Mouse (Mus musculus): ENCODE results near the gene Ephb1. TPM values are rescaled to one million over a fixed set of nuclear protein-coding genes. Genes with fewer than 3 reads are reported as not detected.

The Ephb1 gene
- polyA plus RNA-seq, 1 experiment from 2014 or later, result 0.22 TPM

DNA sequence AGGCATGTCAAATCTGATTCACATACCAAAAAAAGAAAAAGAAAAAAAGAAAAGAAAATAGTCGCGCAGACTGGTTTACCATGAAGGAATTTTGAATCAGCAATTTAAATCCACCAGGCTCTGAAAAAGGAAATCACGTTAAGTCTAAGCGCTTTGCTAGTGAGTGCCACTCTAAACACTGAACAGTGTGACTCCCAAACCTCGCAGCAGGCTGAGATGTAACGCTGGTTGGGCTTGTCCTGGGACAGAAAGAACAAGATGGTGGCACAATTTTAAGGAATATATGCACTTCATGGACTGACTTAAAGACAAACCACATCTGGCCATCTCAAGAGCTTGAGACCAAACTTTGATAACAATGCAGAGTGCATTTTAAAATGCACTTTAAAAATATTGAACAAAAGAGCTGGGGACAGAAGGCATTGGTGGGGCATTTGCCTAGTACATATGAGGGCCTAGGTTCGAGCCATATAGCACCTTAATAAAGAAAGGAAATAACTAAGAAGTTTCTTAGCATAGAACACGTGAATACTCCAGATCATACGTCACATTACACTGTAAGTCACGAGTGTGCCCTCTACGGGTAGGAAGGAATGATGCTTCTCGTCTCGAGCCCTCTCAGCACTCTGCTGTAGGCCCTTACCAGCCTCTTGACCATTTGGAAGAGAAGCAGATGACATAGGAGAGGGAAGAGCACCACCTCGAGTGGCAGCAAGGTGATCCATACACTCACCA, 16.7 kb upstream of the Ephb1 start:
- WGBS (ENCODE audit: insufficient replicate concordance), result 43% methylated on average over 14 of the region's 14 CpGs

DNA sequence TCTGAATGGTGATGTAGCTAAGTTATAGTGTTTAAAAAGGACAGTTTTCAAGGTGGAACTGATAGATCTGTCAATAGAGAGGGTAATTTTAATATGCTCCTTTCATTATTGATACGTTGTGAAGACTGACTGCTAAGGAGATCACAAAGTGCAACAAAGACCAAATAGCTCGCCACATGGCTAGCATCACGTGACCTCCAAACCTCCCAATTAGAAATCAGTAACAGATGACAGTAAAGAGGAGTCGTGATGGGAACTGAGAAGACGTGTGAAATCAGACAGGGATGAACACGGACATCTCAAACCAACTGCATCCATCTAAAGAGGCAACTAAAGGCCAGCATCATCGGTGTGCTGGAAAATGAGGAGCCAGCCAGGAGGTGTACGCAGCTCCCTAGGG, 15.6 kb upstream of the Ephb1 start:
- Histone ChIP-seq H3K4me3 (ENCODE audit: low read depth, low read length) (no peak overlapping the region), H3K4me1 (ENCODE audit: control insufficient read depth, low read depth, low read length) (no peaks in the 10 kb centered on the region), H3K9me3 (replicated peaks; ENCODE audit: control insufficient read depth, low read length) (no peaks in the 10 kb centered on the region), H3K4me2 (ENCODE audit: low read depth, low read length) (no peak overlapping the region), H3K9ac (ENCODE audit: low read depth, low read length) (no peak overlapping the region), H3K27me3 (ENCODE audit: control insufficient read depth, insufficient read depth, low read depth, low read length) (no peaks in the 10 kb centered on the region), H3K36me3 (ENCODE audit: control insufficient read depth, insufficient read depth) (no peaks in the 10 kb centered on the region), H3K27ac (ENCODE audit: low read length) (no peak overlapping the region)
- no peak for ATAC-seq (ENCODE audit: low read depth)
- 59% methylated on average over 8 of the region's 8 CpGs for WGBS (ENCODE audit: insufficient replicate concordance)

More for the DNA sequence above, 16.7 kb upstream of the Ephb1 start:
- no peak overlapping the region for H3K4me3 ChIP-seq (ENCODE audit: low read depth, low read length)
- no peaks in the 10 kb centered on the region for H3K9me3 ChIP-seq (replicated peaks; ENCODE audit: control insufficient read depth, low read length)
- no peaks in the 10 kb centered on the region for H3K36me3 ChIP-seq (ENCODE audit: control insufficient read depth, insufficient read depth)
- no peak for ATAC-seq (ENCODE audit: low read depth)
- no peak overlapping the region for H3K9ac ChIP-seq (ENCODE audit: low read depth, low read length)
- no peaks in the 10 kb centered on the region for H3K4me1 ChIP-seq (ENCODE audit: control insufficient read depth, low read depth, low read length)
- no peak overlapping the region for H3K4me2 ChIP-seq (ENCODE audit: low read depth, low read length)
- no peaks in the 10 kb centered on the region for H3K27me3 ChIP-seq (ENCODE audit: control insufficient read depth, insufficient read depth, low read depth, low read length)
- no peak overlapping the region for H3K27ac ChIP-seq (ENCODE audit: low read length)

DNA sequence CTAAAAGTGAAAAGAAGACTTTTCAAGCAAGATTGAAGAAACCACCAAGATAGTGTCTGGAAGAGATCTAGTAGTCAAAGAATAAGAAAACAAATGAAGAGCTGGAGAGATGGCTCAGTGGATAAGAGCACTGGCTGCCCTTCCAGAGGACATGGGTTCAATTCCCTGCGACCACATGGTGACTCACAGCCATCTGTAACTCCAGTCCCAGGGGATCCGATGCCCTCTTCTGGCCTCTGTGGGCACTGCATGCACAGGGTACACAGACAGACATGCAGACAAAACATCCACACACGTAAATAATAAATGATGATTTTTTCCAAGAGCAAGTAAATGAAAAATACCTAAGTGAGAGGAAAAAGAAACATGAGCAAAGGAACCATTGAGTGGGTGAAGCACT, 14.6 kb upstream of the Ephb1 start:
- no peak overlapping the region for H3K27ac ChIP-seq (ENCODE audit: low read length)
- WGBS (ENCODE audit: insufficient replicate concordance), result 56% methylated on average over 3 of the region's 3 CpGs
- ATAC-seq (ENCODE audit: low read depth), result no peak

DNA sequence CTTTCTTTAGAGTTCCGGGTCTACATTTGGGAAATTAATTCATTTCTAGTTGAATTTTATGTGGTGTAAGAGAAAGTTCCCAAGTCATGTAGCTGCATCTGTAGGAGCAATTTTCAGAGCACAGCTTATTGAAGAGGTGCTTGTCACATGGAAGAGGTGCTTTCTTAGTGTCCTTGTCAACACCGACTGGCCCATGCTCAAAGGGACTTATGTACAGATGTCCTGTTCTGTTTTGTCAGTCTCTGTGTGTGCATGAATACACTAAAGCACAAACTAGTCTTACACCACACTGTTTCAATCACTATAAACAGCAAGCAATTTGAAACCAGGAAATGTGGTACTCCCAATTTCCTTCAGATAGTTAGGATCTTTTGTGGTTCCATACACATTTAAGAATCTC, 13.3 kb upstream of the Ephb1 start:
- WGBS (ENCODE audit: insufficient replicate concordance), result 81% methylated on average over 2 of the region's 2 CpGs
- H3K27ac ChIP-seq (ENCODE audit: low read length), result no peak overlapping the region
- no peaks in the 10 kb centered on the region for H3K4me1 ChIP-seq (ENCODE audit: control insufficient read depth, low read depth, low read length)
- H3K36me3 ChIP-seq (ENCODE audit: control insufficient read depth, insufficient read depth), result no peaks in the 10 kb centered on the region
- H3K4me3 ChIP-seq (ENCODE audit: low read depth, low read length), result no peak overlapping the region
- no peak for ATAC-seq (ENCODE audit: low read depth)
- no peaks in the 10 kb centered on the region for H3K27me3 ChIP-seq (ENCODE audit: control insufficient read depth, insufficient read depth, low read depth, low read length)
- no peaks in the 10 kb centered on the region for H3K9me3 ChIP-seq (replicated peaks; ENCODE audit: control insufficient read depth, low read length)
- H3K4me2 ChIP-seq (ENCODE audit: low read depth, low read length), result no peak overlapping the region
- H3K9ac ChIP-seq (ENCODE audit: low read depth, low read length), result no peak overlapping the region

More for the DNA sequence above, 14.6 kb upstream of the Ephb1 start:
- Histone ChIP-seq H3K4me3 (ENCODE audit: low read depth, low read length) (no peak overlapping the region), H3K4me2 (ENCODE audit: low read depth, low read length) (no peak overlapping the region), H3K27me3 (ENCODE audit: control insufficient read depth, insufficient read depth, low read depth, low read length) (no peaks in the 10 kb centered on the region), H3K9ac (ENCODE audit: low read depth, low read length) (no peak overlapping the region), H3K9me3 (replicated peaks; ENCODE audit: control insufficient read depth, low read length) (no peaks in the 10 kb centered on the region), H3K36me3 (ENCODE audit: control insufficient read depth, insufficient read depth) (no peaks in the 10 kb centered on the region), H3K4me1 (ENCODE audit: control insufficient read depth, low read depth, low read length) (no peaks in the 10 kb centered on the region)

DNA sequence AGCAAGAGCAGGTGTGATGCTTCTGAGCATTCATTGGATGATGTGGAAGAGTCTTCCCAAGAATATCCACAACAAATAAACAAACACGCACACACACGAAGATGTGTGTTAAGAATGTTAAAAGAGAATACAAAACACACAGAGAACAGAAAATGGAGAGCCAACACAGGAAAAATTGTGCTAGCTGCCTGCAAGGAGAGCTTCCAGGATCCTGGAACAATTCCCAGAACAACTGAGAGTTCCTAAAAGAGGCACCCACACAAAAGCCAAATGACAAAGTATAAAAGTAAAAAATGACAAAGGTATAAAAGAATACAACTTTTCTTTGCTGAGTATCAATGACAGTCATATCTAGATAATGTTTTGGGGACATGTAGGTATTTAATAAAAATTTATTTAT, 11.0 kb upstream of the Ephb1 start:
- Histone ChIP-seq H3K27ac (ENCODE audit: low read length) (no peak overlapping the region), H3K27me3 (ENCODE audit: control insufficient read depth, insufficient read depth, low read depth, low read length) (no peaks in the 10 kb centered on the region), H3K4me2 (ENCODE audit: low read depth, low read length) (no peak overlapping the region), H3K9ac (ENCODE audit: low read depth, low read length) (no peak overlapping the region), H3K36me3 (ENCODE audit: control insufficient read depth, insufficient read depth) (no peaks in the 10 kb centered on the region), H3K4me1 (ENCODE audit: control insufficient read depth, low read depth, low read length) (no peaks in the 10 kb centered on the region), H3K9me3 (replicated peaks; ENCODE audit: control insufficient read depth, low read length) (no peaks in the 10 kb centered on the region), H3K4me3 (ENCODE audit: low read depth, low read length) (no peak overlapping the region)
- no peak for ATAC-seq (ENCODE audit: low read depth)
- WGBS (ENCODE audit: insufficient replicate concordance), result 81% methylated on average over 2 of the region's 2 CpGs

DNA sequence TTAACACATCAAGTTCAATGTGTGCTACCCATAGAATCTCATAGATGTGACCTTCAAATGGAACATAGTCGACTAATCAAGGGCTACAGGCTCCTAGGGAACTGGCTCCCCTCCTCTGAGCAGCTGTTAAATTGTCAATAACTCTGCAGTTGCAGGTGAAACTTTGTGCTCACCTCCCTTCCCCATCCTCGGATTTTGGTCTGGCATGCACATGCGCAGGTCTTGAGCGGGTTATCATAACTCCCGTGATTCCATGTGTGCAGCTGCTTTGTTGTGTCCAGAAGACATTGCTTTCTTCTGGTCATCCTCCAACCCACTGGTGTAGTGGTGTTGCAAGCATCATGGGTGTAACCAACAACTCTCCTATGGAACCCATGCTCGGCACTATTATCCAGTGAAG, 4.8 kb upstream of the Ephb1 start:
- WGBS (ENCODE audit: insufficient replicate concordance), result 67% methylated on average over 6 of the region's 6 CpGs
- ATAC-seq (ENCODE audit: low read depth), result no peak

DNA sequence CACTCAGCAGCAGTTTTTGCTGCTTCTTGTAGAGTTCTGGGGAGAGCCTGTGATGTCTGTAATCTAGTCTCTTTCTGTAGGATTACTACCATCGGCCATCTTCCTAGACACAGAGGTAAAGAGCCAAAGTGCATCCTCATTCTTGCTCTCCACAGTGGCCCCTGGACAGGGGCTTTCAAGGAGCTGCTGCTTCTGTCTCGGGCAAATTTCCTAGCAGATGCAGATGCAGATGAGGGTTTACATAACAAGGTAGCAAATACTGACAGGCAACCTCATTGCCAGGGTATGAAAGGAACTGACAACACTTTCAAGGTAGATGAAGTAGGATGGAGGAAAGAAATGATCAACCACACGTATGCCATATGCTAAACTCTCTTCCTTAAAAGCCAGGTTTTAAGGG, 4.2 kb upstream of the Ephb1 start:
- ATAC-seq (ENCODE audit: low read depth), result no peak
- Histone ChIP-seq H3K27me3 (ENCODE audit: control insufficient read depth, insufficient read depth, low read depth, low read length) (peaks cover 17% of the 10 kb centered on the region), H3K4me2 (ENCODE audit: low read depth, low read length) (no peak overlapping the region), H3K4me1 (ENCODE audit: control insufficient read depth, low read depth, low read length) (no peaks in the 10 kb centered on the region; the same call in 1 of the 2 replicates), H3K4me3 (ENCODE audit: low read depth, low read length) (no peak overlapping the region), H3K9ac (ENCODE audit: low read depth, low read length) (no peak overlapping the region), H3K36me3 (ENCODE audit: control insufficient read depth, insufficient read depth) (no peaks in the 10 kb centered on the region), H3K9me3 (replicated peaks; ENCODE audit: control insufficient read depth, low read length) (no peaks in the 10 kb centered on the region), H3K27ac (ENCODE audit: low read length) (no peak overlapping the region)
- 42% methylated on average over 3 of the region's 3 CpGs for whole genome bisulfite sequencing (ENCODE audit: insufficient replicate concordance)

More for the DNA sequence above, 4.8 kb upstream of the Ephb1 start:
- no peaks in the 10 kb centered on the region for H3K36me3 ChIP-seq (ENCODE audit: control insufficient read depth, insufficient read depth)
- peaks cover 11% of the 10 kb centered on the region for H3K27me3 ChIP-seq (ENCODE audit: control insufficient read depth, insufficient read depth, low read depth, low read length)
- H3K9me3 ChIP-seq (replicated peaks; ENCODE audit: control insufficient read depth, low read length), result no peaks in the 10 kb centered on the region
- no peaks in the 10 kb centered on the region; the same call in 1 of the 2 replicates for H3K4me1 ChIP-seq (ENCODE audit: control insufficient read depth, low read depth, low read length)
- no peak overlapping the region for H3K27ac ChIP-seq (ENCODE audit: low read length)
- no peak overlapping the region for H3K9ac ChIP-seq (ENCODE audit: low read depth, low read length)
- H3K4me3 ChIP-seq (ENCODE audit: low read depth, low read length), result no peak overlapping the region
- no peak overlapping the region for H3K4me2 ChIP-seq (ENCODE audit: low read depth, low read length)

DNA sequence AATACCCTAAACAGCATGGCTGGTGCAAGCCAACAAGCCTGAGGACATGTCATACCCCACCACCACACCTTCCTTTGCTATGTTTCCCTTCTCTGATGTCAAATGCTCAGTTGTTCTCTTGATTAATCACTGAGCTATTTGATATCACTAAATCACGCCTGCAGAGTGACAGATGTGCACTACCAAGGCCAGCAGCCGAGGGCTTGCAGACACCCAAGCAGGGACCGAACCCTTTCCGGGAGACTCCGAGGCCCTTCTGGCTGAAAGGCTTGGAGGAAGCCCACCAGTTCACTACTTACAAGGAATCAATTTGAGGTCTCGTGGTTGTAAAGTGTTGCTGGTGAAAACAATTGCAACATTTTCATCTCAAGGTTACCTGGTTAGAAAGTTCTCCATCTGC, 3.5 kb upstream of the Ephb1 start:
- H3K9me3 ChIP-seq (replicated peaks; ENCODE audit: control insufficient read depth, low read length), result no peaks in the 10 kb centered on the region
- no peak overlapping the region for H3K27ac ChIP-seq (ENCODE audit: low read length)
- no peaks in the 10 kb centered on the region for H3K36me3 ChIP-seq (ENCODE audit: control insufficient read depth, insufficient read depth)
- peaks cover 24% of the 10 kb centered on the region for H3K27me3 ChIP-seq (ENCODE audit: control insufficient read depth, insufficient read depth, low read depth, low read length)
- no peak for ATAC-seq (ENCODE audit: low read depth)
- H3K4me3 ChIP-seq (ENCODE audit: low read depth, low read length), result no peak overlapping the region
- no peak overlapping the region for H3K9ac ChIP-seq (ENCODE audit: low read depth, low read length)
- 60% methylated on average over 6 of the region's 6 CpGs for WGBS (ENCODE audit: insufficient replicate concordance)
- H3K4me1 ChIP-seq (ENCODE audit: control insufficient read depth, low read depth, low read length), result no peaks in the 10 kb centered on the region; the same call in 1 of the 2 replicates
- H3K4me2 ChIP-seq (ENCODE audit: low read depth, low read length), result no peak overlapping the region

DNA sequence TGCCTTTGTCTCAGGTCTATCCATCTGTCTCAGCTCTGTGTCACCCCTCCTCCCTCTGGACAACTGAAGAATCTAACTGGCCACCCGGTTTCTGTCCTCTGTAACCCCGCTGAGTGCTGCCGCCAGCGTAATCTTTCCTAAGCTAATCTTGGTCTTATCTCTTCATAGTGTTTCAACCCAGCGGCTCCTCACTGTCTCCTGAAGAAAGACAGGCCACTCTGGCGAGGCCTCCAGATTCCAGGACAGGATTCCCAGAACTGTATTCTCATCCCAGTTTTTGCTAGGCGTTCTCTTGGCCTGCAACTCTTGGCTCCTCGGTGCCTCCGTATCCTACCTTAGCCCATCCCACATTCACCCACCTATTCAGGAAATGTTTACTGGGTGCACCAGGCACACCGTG, 2.0 kb upstream of the Ephb1 start:
- H3K9ac ChIP-seq (ENCODE audit: low read depth, low read length), result no peak overlapping the region
- H3K4me1 ChIP-seq (ENCODE audit: control insufficient read depth, low read depth, low read length), result no peaks in the 10 kb centered on the region; the same call in 1 of the 2 replicates
- no peak overlapping the region for H3K4me2 ChIP-seq (ENCODE audit: low read depth, low read length)
- no peaks in the 10 kb centered on the region for H3K9me3 ChIP-seq (replicated peaks; ENCODE audit: control insufficient read depth, low read length)
- H3K27ac ChIP-seq (ENCODE audit: low read length), result no peak overlapping the region
- peaks cover 39% of the 10 kb centered on the region for H3K27me3 ChIP-seq (ENCODE audit: control insufficient read depth, insufficient read depth, low read depth, low read length)
- H3K4me3 ChIP-seq (ENCODE audit: low read depth, low read length), result no peak overlapping the region
- H3K36me3 ChIP-seq (ENCODE audit: control insufficient read depth, insufficient read depth), result no peaks in the 10 kb centered on the region
- no peak for ATAC-seq (ENCODE audit: low read depth)
- WGBS (ENCODE audit: insufficient replicate concordance), result 40% methylated on average over 10 of the region's 10 CpGs
